In the genomic region with DNA sequence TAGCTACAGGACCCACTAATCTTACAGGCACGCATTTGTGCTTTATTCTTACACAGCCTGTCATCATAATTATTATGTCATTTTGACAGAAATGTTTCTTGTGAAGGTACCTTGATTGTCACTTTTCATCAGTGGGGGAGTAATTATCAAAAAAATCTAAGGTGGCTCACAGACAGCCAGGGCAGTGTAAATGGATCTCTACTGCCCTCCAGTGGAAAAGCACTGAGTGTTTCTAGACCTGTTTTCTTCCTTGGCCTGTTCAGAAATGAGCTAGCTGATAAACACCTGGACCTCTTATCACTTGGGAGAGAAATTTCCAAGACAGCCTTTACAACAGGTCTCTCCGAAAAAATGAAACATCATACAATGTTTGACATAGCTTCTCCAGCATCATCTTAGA, we compare ENCODE assay signal across 11 mouse cellular contexts. TPM values are rescaled to one million over a fixed set of nuclear protein-coding genes. Genes with fewer than 3 reads are reported as not detected.
DNase-seq lines count a peak whose midpoint lies in the region; ATAC-seq and TF ChIP-seq lines count a peak whose summit lies in the region.
"Had no signal": no experiment of that assay in that cellular context is flagged by ENCODE, and none has a peak within 500 bp of the region (broad histone marks: within the 10 kb centered on the region; RNA-seq: fewer than 3 reads in every experiment).

No protein-coding gene starts in this region.

- TF ChIP-seq CTCF in Patski (IDR thresholded peaks at IDR 0.05), result peak; percentile 85

- no peaks in the 10 kb centered on the region for H3K27me3 ChIP-seq in Patski
- H3K27me3 ChIP-seq: limb, embryonic 15.5 days had no signal

- POLR2A ChIA-PET in Patski (lab: Charles Lee), result no interaction called here

- no peak for ATAC-seq in Patski

- peak; percentile 32 for DNase-seq in adrenal gland, postnatal 10 days
- no peak for DNase-seq in adrenal gland, postnatal 4 days (ENCODE audit: low spot score in 2 of 2)
- peak; percentile 45 for DNase-seq in layer of hippocampus, adult 11-12 months (ENCODE audit: low spot score)
- no peak for DNase-seq in layer of hippocampus, postnatal 25 days (ENCODE audit: extremely low spot score in 1 of 2, low spot score in 1 of 2)
- no peak for DNase-seq in Patski (ENCODE audit: low read depth, low spot score)
- DNase-seq in layer of hippocampus, postnatal 10 days (ENCODE audit: low spot score in 2 of 2), result peak; percentile 49 to 51
- DNase-seq in thymus, postnatal 0 days (ENCODE audit: low spot score), result peak; percentile 60
- DNase-seq in c-Kit-positive CD71-positive TER-119-positive erythroid progenitor cells, embryonic 14.5 days (ENCODE audit: low spot score), result no peak

- CTCF ChIA-PET in Patski (lab: Charles Lee), result interaction anchor here (0.6 to 1.6 kb wide), 8 partner anchors 9 to 420 kb away, joined by 3 to 9 read pairs (median 4); no protein-coding TSS in a partner anchor

- in situ Hi-C loops in Patski (cut with MboI; ENCODE audit: low pct_unique_long_range_greater_than_20kb), result loop anchor here (10.0 to 25.0 kb wide), 2 partner anchors 228 to 426 kb away; no protein-coding TSS in a partner anchor

RNA-seq across cellular contexts. Expression of a gene that starts 4.0 kb away (rescaled TPM):
- 10 to 100 TPM; 35.6 to 48.6 TPM for total RNA-seq in adrenal gland, postnatal 10 days (2021)
- 10 to 100 TPM; 55.6 to 56.5 TPM for total RNA-seq in adrenal gland, postnatal 4 days (2021)
- 10 to 100 TPM; 64.3 to 70.5 TPM for total RNA-seq in layer of hippocampus, postnatal 25 days (2021)
- polyA plus RNA-seq in Patski (2021), result 38.7 TPM
- 10 to 100 TPM; 61.7 to 66.8 TPM for total RNA-seq in layer of hippocampus, postnatal 10 days (2021)
- 37.8 and 39.0 TPM in 2 replicates for polyA plus RNA-seq in thymus, postnatal 0 days (2015; fragmentation: Nextera tagmentation; extraction: Ambion mirVana)

RNA-seq across cellular contexts. Expression of a gene that starts 46.7 kb away (rescaled TPM):
- total RNA-seq in adrenal gland, postnatal 10 days (2021), result 10 to 100 TPM; 18.9 to 25.7 TPM
- 10 to 100 TPM; 26.9 to 27.1 TPM for total RNA-seq in adrenal gland, postnatal 4 days (2021)
- total RNA-seq in layer of hippocampus, postnatal 25 days (2021), result 10 to 100 TPM; 35.4 to 37.9 TPM
- 24.1 TPM for polyA plus RNA-seq in Patski (2021)
- 10 to 100 TPM; 28.9 to 31.2 TPM for total RNA-seq in layer of hippocampus, postnatal 10 days (2021)
- 7.6 and 8.3 TPM in 2 replicates for polyA plus RNA-seq in thymus, postnatal 0 days (2015; fragmentation: Nextera tagmentation; extraction: Ambion mirVana)

RNA-seq across cellular contexts. Expression of a gene that starts 46.7 kb away (rescaled TPM):
- total RNA-seq in adrenal gland, postnatal 10 days (2021), result under 1 TPM; 0.21 to 0.33 TPM
- total RNA-seq in adrenal gland, postnatal 4 days (2021), result under 1 TPM; 0.34 TPM
- 1 to 10 TPM in 1 of 2 experiments, under 1 TPM in 1; 0.71 to 1.3 TPM for total RNA-seq in layer of hippocampus, postnatal 25 days (2021)
- 0.64 TPM for polyA plus RNA-seq in Patski (2021)
- total RNA-seq in layer of hippocampus, postnatal 10 days (2021), result 1 to 10 TPM; 1.3 to 2.9 TPM
- 0.05 TPM in 2 replicates for polyA plus RNA-seq in thymus, postnatal 0 days (2015; fragmentation: Nextera tagmentation; extraction: Ambion mirVana)
- polyA plus RNA-seq: erythroblast, embryonic 14.5 days; small intestine, adult 2 months had no signal

Comparison
In these comparisons a context has a peak if more than half of its experiments do, and no peak if none do; other contexts are left out.
1. DNase-seq: peak in adrenal gland, postnatal 10 days (single experiment), layer of hippocampus, adult 11-12 months (single experiment), layer of hippocampus, postnatal 10 days (2 of 2) and thymus, postnatal 0 days (single experiment); none in adrenal gland, postnatal 4 days (0 of 2), layer of hippocampus, postnatal 25 days (0 of 2), Patski (single experiment) and c-Kit-positive CD71-positive TER-119-positive erythroid progenitor cells, embryonic 14.5 days (single experiment).